Mouse (Mus musculus): Measurements from ENCODE around the gene Eml2. TPM values are rescaled to one million over a fixed set of nuclear protein-coding genes. Genes with fewer than 3 reads are reported as not detected.

The Eml2 gene
- polyA plus RNA-seq, 1 experiment from 2014 or later: 1.5 TPM

DNA sequence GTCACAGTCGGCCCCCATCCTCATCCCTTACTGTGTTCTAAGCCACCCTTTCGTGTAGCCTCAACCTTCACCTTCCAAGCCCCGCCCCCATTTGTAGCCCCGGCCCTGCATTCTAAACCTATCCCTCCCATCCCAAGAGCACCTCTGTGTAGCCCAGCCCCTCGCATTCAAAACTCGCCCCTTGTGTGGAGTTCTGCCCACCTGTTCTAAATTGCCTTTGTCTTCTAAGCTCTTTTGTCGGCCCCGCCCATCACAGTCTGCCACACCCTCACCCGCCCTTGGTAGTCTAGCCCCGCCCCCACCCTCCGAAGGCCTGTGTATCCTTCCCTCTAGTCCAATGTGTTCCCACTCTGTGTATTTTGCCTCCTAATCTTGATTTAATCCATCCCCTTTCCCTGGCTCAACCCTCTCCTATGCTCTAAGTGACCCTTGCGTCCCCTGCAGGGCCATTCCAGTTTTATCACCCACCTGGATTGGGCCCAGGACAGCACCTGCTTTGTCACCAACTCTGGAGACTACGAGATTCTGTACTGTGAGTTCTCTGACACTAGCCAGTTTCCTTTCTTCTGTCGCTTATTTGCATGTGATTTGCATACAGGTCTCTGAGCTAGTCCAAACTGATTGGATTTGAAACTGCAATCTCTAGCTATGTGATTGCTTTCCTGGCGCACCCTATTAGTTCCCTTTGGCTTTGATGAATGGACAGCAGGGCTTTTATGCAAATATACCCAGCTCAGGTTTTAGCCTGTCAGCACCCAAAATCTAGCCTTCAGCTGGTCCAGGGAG is 26.0 kb downstream of the Eml2 start:
- no peaks in the 10 kb centered on the region for H3K9me3 ChIP-seq (ENCODE audit: control insufficient read depth, low read length)
- H3K36me3 ChIP-seq (ENCODE audit: control insufficient read depth, insufficient read depth, low read length): peaks cover 5% of the 10 kb centered on the region
- H3K27ac ChIP-seq (ENCODE audit: low read depth, low read length): no peak overlapping the region
- no peaks in the 10 kb centered on the region for H3K27me3 ChIP-seq (ENCODE audit: control insufficient read depth, insufficient read depth, low read length)
- no peaks in the 10 kb centered on the region for H3K4me1 ChIP-seq (ENCODE audit: control insufficient read depth, insufficient read depth, low read length)
- ATAC-seq (ENCODE audit: low FRiP score) (no peak), DNase-seq (ENCODE audit: low spot score, missing footprints) (no peak)
- no peak overlapping the region for H3K4me3 ChIP-seq (ENCODE audit: low read depth, low read length)
- H3K9ac ChIP-seq (ENCODE audit: low read length): no peak overlapping the region
- 69% methylated on average over 15 of the region's 15 CpGs for WGBS
- no peak overlapping the region for H3K4me2 ChIP-seq

- no peak overlapping the region for H3K4me2 ChIP-seq
- no peak overlapping the region for H3K27ac ChIP-seq (ENCODE audit: low read depth, low read length)
- no peak overlapping the region for H3K4me3 ChIP-seq (ENCODE audit: low read depth, low read length)
- no peak overlapping the region for H3K9ac ChIP-seq (ENCODE audit: low read length)
- H3K36me3 ChIP-seq (ENCODE audit: control insufficient read depth, insufficient read depth, low read length): peaks cover 5% of the 10 kb centered on the region
- WGBS: 82% methylated on average over 13 of the region's 13 CpGs
- peaks cover 2% of the 10 kb centered on the region; the same call in 1 of the 2 replicates for H3K27me3 ChIP-seq (ENCODE audit: control insufficient read depth, insufficient read depth, low read length)
- H3K4me1 ChIP-seq (ENCODE audit: control insufficient read depth, insufficient read depth, low read length): peaks cover 7% of the 10 kb centered on the region; the same call in 1 of the 2 replicates
- ATAC-seq (ENCODE audit: low FRiP score) (no peak), DNase-seq (ENCODE audit: low spot score, missing footprints) (no peak)
- H3K9me3 ChIP-seq (ENCODE audit: control insufficient read depth, low read length): no peaks in the 10 kb centered on the region
These were observed 32.1 kb downstream of the Eml2 start for GRCm38 (mm10) chr7:19208201-19208910.

DNA sequence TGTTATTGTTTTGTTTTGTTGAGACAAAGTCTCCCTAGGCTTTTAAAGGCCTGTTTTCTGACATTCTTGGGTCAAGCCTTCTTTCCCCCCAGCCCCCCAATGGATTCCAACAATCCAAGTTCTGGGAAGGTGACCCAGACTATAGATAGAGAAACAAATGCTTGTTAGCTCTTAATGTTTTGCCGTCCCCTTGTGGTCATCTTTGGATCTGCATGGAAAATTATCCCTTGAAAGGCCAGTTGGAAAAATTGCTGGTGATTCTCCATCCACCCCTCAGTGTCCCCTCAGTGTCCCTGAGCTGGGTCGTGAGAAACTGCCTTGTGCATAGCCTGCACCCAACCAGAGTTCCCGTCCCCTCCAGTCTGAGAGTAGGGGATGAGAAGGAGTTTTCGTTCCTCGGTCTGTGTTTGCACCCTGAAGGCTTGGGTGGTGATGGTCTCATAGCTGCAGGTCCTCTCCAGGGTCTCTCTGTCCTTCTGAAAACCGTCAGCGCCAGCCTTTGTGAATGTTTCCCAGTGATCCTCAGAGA is 32.8 kb downstream of the Eml2 start:
- Histone ChIP-seq H3K9ac (ENCODE audit: low read length) (no peak overlapping the region), H3K4me3 (ENCODE audit: low read depth, low read length) (no peak overlapping the region), H3K9me3 (ENCODE audit: control insufficient read depth, low read length) (no peaks in the 10 kb centered on the region), H3K27me3 (ENCODE audit: control insufficient read depth, insufficient read depth, low read length) (peaks cover 2% of the 10 kb centered on the region; the same call in 1 of the 2 replicates), H3K27ac (ENCODE audit: low read depth, low read length) (no peak overlapping the region), H3K4me1 (ENCODE audit: control insufficient read depth, insufficient read depth, low read length) (peaks cover 7% of the 10 kb centered on the region; the same call in 1 of the 2 replicates), H3K4me2 (no peak overlapping the region), H3K36me3 (ENCODE audit: control insufficient read depth, insufficient read depth, low read length) (peaks cover 4% of the 10 kb centered on the region)
- DNase-seq (ENCODE audit: low spot score, missing footprints): peak; percentile 90
- 54% methylated on average over 7 of the region's 7 CpGs for WGBS
- ATAC-seq (ENCODE audit: low FRiP score): no peak

DNA sequence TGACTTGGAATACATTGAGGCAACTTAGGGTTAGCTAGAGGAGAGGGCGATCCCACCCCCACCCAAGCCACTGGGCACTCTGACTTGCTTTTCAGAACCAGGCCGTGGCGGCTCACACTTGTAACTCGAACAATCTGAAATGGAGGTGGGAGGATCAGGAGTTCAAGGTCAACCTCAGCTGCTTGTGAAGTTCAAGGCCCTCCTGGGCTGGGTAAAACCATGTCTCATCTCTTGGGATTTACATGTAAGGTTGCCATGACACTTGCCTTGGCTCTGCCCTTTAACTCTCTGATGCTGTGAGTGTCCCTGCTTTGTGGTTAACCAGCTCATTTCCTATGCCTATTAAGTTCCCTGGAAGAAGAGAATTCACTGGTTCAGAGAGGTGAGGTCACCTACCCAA is 33.3 kb downstream of the Eml2 start:
- H3K36me3 ChIP-seq (ENCODE audit: control insufficient read depth, insufficient read depth, low read length): no peaks in the 10 kb centered on the region; the same call in 1 of the 2 replicates
- no peak overlapping the region for H3K9ac ChIP-seq (ENCODE audit: low read length)
- peaks cover 7% of the 10 kb centered on the region; the same call in 1 of the 2 replicates for H3K4me1 ChIP-seq (ENCODE audit: control insufficient read depth, insufficient read depth, low read length)
- ATAC-seq (ENCODE audit: low FRiP score) (no peak), DNase-seq (ENCODE audit: low spot score, missing footprints) (no peak)
- WGBS: 74% methylated on average over 4 of the region's 4 CpGs
- no peaks in the 10 kb centered on the region for H3K9me3 ChIP-seq (ENCODE audit: control insufficient read depth, low read length)
- no peak overlapping the region for H3K4me2 ChIP-seq
- H3K27ac ChIP-seq (ENCODE audit: low read depth, low read length): no peak overlapping the region
- no peak overlapping the region for H3K4me3 ChIP-seq (ENCODE audit: low read depth, low read length)
- peaks cover 2% of the 10 kb centered on the region; the same call in 1 of the 2 replicates for H3K27me3 ChIP-seq (ENCODE audit: control insufficient read depth, insufficient read depth, low read length)

GRCm38 (mm10) chr7:19210010-19210409 is 33.8 kb downstream of the Eml2 start:
- H3K27me3 ChIP-seq (ENCODE audit: control insufficient read depth, insufficient read depth, low read length): peaks cover 2% of the 10 kb centered on the region; the same call in 1 of the 2 replicates
- WGBS: 89% methylated on average over 5 of the region's 5 CpGs

DNA sequence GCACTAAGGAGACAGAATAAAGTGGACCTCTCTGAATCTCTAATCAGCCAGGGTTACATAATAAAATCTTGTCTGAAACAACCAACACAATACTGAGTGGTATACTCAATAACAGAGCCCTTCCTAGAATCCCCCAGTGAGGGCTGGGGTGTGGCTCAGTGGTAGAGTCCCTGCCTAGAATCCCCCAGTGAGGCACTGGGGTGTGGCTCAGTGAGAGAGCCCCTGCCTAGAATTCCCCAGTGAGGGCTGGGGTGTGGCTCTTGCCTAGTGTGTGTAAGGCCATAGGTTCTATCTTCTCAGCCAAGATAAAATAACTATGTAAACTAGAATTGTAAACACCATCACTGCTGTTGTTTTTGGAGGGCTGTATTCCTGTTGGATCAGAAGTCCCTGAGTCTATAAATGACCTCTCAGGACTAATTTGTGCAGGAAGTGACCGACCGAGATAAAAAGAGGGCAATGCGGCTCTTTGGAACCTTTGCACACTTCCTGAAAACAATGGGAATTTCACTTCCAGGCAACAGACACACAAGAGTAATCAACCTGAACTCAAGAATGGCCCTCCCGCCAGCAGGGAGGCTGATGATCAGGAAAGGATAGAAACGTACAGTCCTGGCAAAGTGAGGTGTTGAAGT is 34.9 kb downstream of the Eml2 start:
- ATAC-seq (ENCODE audit: low FRiP score): no peak

More at GRCm38 (mm10) chr7:19210010-19210409, 33.8 kb downstream of the Eml2 start:
- Histone ChIP-seq H3K27ac (ENCODE audit: low read depth, low read length) (no peak overlapping the region), H3K9me3 (ENCODE audit: control insufficient read depth, low read length) (no peaks in the 10 kb centered on the region), H3K4me2 (no peak overlapping the region), H3K9ac (ENCODE audit: low read length) (no peak overlapping the region), H3K4me3 (ENCODE audit: low read depth, low read length) (no peak overlapping the region), H3K36me3 (ENCODE audit: control insufficient read depth, insufficient read depth, low read length) (no peaks in the 10 kb centered on the region), H3K4me1 (ENCODE audit: control insufficient read depth, insufficient read depth, low read length) (peaks cover 7% of the 10 kb centered on the region; the same call in 1 of the 2 replicates)
- ATAC-seq (ENCODE audit: low FRiP score) (no peak), DNase-seq (ENCODE audit: low spot score, missing footprints) (no peak)

GRCm38 (mm10) chr7:19211996-19212755 is 36.0 kb downstream of the Eml2 start, which contains the start of gene Gpr4:
TSS of gene Gpr4 (plus strand) at chr7:19212538.
- peak; percentile 86 for ATAC-seq (ENCODE audit: low FRiP score)
- Histone ChIP-seq H3K4me1 (ENCODE audit: control insufficient read depth, insufficient read depth, low read length) (peaks cover 7% of the 10 kb centered on the region; the same call in 1 of the 2 replicates), H3K36me3 (ENCODE audit: control insufficient read depth, insufficient read depth, low read length) (no peaks in the 10 kb centered on the region), H3K4me2 (peak within 1 kb of the TSS; percentile 66), H3K9me3 (ENCODE audit: control insufficient read depth, low read length) (no peaks in the 10 kb centered on the region), H3K27me3 (ENCODE audit: control insufficient read depth, insufficient read depth, low read length) (peaks cover 2% of the 10 kb centered on the region; the same call in 1 of the 2 replicates), H3K9ac (ENCODE audit: low read length) (peak within 1 kb of the TSS; percentile 51), H3K4me3 (ENCODE audit: low read depth, low read length) (peak within 1 kb of the TSS; percentile 39), H3K27ac (ENCODE audit: low read depth, low read length) (no peak within 1 kb of the TSS)
- WGBS: 2% methylated on average over 30 of the region's 30 CpGs
- DNase-seq (ENCODE audit: low spot score, missing footprints): peak; percentile 92

More for the DNA sequence above, 34.9 kb downstream of the Eml2 start:
- Histone ChIP-seq H3K4me2 (no peak overlapping the region), H3K9me3 (ENCODE audit: control insufficient read depth, low read length) (no peaks in the 10 kb centered on the region), H3K36me3 (ENCODE audit: control insufficient read depth, insufficient read depth, low read length) (no peaks in the 10 kb centered on the region), H3K27me3 (ENCODE audit: control insufficient read depth, insufficient read depth, low read length) (peaks cover 2% of the 10 kb centered on the region; the same call in 1 of the 2 replicates), H3K9ac (ENCODE audit: low read length) (no peak overlapping the region), H3K4me1 (ENCODE audit: control insufficient read depth, insufficient read depth, low read length) (peaks cover 7% of the 10 kb centered on the region; the same call in 1 of the 2 replicates), H3K4me3 (ENCODE audit: low read depth, low read length) (no peak overlapping the region), H3K27ac (ENCODE audit: low read depth, low read length) (no peak overlapping the region)
- DNase-seq (ENCODE audit: low spot score, missing footprints): no peak
- 39% methylated on average over 5 of the region's 5 CpGs for WGBS

GRCm38 (mm10) chr7:19213385-19213784 is 37.2 kb downstream of the Eml2 start:
- H3K4me2 ChIP-seq: no peak overlapping the region
- 72% methylated on average over 2 of the region's 2 CpGs for WGBS

More at GRCm38 (mm10) chr7:19213385-19213784, 37.2 kb downstream of the Eml2 start:
- no peak overlapping the region for H3K4me3 ChIP-seq (ENCODE audit: low read depth, low read length)
- H3K9ac ChIP-seq (ENCODE audit: low read length): no peak overlapping the region
- DNase-seq (ENCODE audit: low spot score, missing footprints) (no peak), ATAC-seq (ENCODE audit: low FRiP score) (no peak)
- H3K4me1 ChIP-seq (ENCODE audit: control insufficient read depth, insufficient read depth, low read length): peaks cover 7% of the 10 kb centered on the region; the same call in 1 of the 2 replicates
- H3K27ac ChIP-seq (ENCODE audit: low read depth, low read length): no peak overlapping the region
- no peaks in the 10 kb centered on the region for H3K9me3 ChIP-seq (ENCODE audit: control insufficient read depth, low read length)
- no peaks in the 10 kb centered on the region for H3K36me3 ChIP-seq (ENCODE audit: control insufficient read depth, insufficient read depth, low read length)
- H3K27me3 ChIP-seq (ENCODE audit: control insufficient read depth, insufficient read depth, low read length): peaks cover 2% of the 10 kb centered on the region; the same call in 1 of the 2 replicates

Measured in midbrain, embryonic 11.5 days (tissue).